Mouse (Mus musculus) heart, adult 11 months (tissue): ENCODE data around the gene Ceacam18.
"Not testable (repeated sequence)": the region's sequence is repeated elsewhere in the genome, so short reads cannot be mapped to it uniquely, and the experiment has no call there.

Source experiments
- DNase-seq: peaks from one replicate; pipeline ENCODE4 v3.0.0; 2022

Ceacam18 gene

DNA sequence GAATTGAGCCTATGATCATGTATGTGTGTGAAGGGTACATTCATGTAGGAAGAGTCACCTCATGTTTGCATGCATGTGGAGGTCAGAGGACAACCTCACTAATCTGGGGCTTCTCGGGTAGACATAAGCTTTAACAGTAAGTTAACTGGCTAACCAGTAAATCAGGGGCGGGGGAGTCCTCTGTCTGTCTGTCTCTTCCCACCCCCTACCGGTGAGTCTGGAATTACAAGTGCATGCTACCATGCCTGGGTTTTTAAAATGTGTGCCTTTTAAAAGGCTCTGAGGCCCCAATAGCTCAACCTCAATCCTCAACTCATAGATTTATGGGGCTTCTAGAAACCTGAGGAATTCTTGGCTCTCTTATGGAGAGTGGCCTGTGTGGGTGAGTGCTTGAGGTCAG lies 34.1 kb downstream of the Ceacam18 start:
- DNase-seq = no peak

DNA sequence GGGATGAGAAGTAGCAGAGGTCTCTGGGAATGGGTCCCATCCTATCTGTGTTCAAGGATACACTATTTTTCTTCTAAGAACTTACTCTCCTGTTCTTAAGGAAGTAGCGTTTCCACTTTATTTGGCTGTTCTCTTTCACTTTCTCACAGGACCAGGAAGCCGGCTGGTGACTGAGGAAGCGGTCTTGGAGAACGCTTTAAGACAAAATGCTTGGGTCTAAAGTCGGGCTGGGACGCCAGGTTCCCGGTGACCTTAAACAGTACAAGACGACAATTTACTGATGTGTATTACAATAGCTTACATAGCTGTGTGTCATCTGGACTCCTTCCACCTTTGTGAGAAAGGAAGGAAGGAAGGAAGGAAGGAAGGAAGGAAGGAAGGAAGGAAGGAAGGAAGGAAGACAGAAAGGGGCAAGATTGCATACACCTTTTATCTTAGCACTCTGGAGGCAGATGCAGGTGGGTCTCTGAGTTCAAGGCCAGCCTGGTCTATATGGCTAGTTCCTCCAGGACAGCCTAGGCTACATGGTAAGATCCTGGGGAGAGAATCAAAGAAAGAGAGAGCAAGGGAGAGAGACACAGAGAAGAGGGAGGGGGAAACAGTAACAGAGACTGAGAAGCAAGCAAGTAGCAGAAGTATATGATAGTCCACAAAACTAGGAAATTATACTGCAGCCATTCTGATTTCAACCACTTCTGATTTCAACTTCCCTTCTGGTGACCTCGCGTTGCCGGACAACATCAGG lies 36.7 kb downstream of the Ceacam18 start:
- DNase-seq = no peak

DNA sequence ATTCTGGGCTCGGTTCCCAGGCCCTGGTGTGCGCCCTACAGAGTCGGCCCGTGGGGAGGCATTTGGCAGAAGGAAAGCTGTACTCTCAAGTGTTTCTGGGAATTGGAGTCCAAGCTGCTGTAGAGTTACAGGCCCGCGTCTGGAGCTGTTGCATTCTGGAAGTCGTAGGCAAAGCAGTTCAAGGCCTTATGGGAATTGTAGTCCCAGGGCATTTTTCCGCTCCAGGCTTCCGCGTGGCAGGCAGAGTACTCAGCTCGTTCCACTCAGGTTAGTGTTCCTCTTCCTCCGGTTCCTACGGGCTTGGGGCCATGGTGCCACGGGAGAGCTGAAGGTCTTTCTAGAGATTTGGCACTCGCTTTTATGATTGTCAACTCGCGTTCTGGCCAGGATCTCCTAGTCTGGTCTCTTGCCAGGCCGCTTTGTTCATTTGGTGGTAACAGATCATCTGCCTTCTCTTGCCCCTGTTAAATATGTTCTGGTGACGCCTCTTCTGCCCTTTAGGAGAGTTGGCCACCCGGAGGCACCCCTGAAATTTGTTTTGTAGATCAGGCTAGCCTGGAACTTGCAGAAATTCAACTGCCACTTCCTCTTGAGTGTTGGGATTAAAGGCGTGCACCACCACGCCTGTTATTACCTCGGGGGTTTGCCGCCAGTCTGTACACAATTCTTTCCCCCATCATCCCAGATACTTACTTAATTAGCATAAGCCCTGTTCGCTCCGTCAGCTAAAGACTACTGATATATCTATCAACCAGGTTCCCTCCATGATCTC lies 37.5 kb downstream of the Ceacam18 start, which contains the start of gene Ctu1:
Gene Ctu1, plus strand, starts transcription at position 208 of the 772 bp plus-strand sequence.
- DNase-seq = peak; percentile 100

DNA sequence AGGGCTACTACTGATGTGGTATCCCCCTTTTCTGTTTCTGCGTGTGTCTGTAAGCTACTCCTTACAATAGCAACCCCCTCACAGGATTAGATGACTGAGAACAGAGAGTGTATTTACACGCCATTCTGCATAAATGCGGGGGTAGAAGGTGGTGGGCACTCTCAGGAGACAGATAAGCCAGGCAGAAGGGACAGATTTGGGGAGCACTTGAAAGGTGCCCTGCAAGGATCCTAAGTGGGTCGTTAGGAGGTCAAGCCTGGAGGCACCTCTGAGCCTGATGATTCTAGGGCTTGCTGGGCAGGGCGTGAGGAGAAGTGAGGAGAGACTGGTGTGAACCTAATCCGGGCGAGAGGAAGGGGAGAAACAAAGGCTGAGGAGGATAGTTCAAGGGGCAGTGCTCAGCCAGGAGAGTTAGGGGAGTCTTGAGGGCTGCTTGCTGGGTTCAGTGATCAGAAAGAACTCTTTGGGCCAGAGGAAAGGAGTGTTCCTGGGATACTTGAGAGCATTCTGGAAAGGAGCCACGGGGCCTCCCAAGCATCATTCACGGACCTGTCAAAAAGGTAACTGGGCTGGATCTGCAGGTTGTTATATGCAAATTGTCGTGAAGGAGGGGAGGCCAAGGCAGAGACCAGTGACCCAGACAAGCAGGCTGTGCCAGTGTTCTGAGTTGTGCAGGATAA lies 38.2 kb downstream of the Ceacam18 start:
- DNase-seq = peak; percentile 90

DNA sequence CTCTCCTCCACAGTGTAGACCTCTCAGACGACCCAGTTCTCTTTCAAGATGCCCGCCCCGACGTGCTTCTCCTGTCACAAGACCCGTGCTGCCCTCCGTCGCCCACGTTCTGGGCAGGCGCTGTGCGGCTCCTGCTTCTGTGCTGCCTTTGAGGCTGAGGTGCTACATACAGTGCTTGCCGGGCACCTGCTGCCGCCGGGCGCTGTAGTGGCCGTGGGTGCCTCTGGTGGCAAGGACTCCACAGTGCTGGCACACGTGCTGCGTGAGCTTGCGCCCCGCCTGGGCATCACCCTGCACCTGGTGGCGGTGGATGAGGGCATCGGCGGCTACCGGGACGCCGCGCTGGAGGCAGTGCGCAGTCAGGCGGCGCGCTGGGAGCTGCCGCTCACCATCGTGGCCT lies 40.6 kb downstream of the Ceacam18 start:
- no peak for DNase-seq

DNA sequence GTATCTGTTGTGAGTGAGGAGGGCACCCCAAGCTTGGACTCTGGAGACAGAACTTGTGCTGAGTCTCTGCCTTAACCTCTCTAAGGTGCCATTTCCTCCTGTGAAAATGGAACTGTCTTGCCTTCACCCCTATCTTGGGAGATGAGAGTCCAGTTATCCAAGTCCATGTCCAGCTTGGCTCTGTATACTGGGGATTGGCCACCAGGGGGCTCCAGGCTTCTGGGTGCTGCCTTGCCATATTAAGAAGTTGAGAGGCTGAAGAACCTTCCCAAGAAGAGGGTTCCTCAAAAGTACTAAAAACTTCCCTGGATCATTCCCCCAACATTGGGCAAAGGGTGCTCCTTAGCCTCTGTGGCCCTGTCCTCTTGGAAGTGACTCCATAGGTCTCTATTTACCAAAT lies 44.0 kb downstream of the Ceacam18 start:
- DNase-seq = peak; percentile 92

DNA sequence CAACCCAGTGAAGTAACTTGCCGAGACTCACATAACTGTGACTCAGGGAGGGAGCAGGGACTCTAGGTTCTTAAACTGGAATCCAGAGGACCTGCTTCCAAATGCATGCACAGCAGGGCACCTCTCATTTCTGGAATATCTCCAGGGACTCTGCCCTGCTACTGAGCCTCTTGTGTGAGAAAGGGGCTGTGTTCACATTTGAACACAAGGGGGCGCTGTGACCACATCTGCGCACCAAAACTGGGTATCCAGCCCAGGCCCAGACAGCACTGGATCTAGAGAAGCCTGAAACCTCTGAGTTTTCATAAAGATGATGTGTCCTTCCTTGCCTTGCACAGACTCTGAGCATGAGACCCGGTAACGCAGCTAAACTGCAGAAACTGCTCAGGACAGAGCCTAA lies 46.5 kb downstream of the Ceacam18 start:
- DNase-seq = peak; percentile 92

DNA sequence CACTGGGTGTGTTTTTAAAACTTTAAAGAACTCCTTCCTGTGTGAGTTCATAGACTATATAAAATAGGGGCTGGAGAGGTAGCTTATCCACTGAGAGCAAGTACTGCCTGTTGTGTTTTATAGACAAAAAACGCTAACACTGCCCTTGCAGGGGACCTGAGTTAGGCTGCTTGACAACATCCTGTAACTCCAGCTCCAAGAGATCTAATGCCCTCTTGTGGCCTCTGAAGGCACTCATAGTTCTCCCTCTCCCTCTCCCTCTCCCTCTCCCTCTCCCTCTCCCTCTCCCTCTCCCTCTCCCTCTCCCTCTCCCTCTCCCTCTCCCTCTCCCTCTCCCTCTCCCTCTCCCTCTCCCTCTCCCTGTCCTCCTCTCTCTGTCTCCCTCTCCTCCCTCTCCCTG lies 48.0 kb downstream of the Ceacam18 start:
- DNase-seq = not testable (repeated sequence)

DNA sequence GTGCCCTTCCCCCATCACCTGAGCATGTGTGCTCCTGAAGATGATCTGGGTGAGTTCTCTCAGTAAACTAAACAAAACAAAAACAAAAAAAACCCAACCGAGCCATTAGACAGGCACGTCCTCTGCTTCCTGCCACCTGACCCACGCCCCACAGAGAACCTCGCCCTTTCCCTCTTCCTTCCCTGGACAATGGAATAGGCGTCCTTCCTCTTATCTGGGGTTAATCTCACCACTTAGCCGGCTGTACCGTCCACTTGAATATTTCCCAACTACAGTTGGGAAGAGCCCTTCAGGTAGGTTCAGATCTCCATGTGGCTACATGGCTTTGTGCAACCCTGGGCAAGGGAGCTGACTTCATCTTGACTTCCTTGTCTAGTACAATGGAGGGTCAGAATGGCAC lies 50.6 kb downstream of the Ceacam18 start:
- DNase-seq = peak; percentile 96

DNA sequence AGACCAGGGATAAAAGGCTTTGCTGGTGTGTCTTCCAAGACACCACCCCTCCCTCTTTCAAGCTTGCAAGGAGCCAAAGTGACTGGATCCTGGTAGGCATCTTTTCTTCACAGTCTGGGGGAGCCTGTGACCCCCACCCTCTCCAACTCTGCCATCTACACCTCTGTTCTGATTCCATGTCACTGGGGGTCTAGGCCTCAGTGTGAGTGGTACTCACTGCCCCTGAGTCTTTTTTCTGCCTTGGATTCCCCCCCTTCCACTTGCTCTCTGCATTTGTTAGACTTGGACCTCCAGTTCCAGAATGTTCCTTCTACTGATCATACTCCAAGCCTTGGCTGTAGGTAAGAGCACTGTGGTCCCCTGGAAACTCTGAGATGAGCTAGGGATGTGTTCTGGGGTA lies 55.6 kb downstream of the Ceacam18 start, which contains the start of gene Klk14:
Gene Klk14, plus strand, starts transcription at position 301 of the 400 bp plus-strand sequence.
- no peak for DNase-seq
